8 mouse cellular contexts compared by ENCODE assay signal in the genomic region with DNA sequence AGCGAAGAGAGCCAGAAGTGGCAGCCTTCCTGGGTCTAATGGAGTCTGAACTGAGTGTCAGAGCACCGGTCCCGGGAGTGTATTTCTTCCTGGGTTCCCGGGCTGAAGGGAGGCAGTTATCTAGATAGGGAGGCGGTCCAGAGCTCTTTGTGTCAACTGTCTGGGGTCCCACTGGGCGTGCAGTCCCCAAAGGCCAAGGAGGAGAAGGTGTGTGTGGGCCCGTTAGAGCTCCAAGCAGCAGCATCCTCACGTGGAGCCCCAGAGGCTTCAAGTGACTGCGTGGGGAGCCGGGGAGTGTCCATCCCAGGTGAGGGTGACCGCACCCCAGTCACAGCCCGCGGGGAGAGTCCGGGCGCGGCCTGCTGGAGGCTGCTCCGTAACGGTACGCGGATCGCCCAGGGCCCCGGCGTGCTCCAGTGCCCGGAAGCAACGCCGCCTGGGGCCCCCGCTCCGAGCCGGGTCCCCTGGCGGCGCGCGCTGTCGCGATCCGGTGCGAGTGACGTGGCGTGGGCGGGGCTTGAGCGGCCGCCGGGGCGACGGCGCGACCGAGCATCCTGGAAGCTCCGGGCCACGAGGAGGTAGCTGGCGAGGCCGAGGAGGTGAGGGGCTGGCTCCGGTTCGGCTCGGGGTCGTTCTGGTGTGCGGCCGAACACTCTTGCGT. TPM values are rescaled to one million over a fixed set of nuclear protein-coding genes. Genes with fewer than 3 reads are reported as not detected.
DNase-seq lines count a peak whose midpoint lies in the region; ATAC-seq and TF ChIP-seq lines count a peak whose summit lies in the region.

TSS of gene Slc7a6 (plus strand) at position 502 of the 661 bp plus-strand sequence.

- H3K27me3 ChIP-seq in forebrain, embryonic 16.5 days (replicated peaks; ENCODE audit: control insufficient read depth, insufficient read depth, low read length), result no peaks in the 10 kb centered on the region
- H3K27me3 ChIP-seq in thymus, adult 2 months (ENCODE audit: control insufficient read depth, insufficient read depth, low read length), result no peaks in the 10 kb centered on the region

- intact Hi-C loops in heart, postnatal 25 days (cut with DNase I), result no loop called here

- H3K4me2 ChIP-seq in forebrain, embryonic 16.5 days (ENCODE audit: low read length), result peak within 1 kb of the TSS; percentile 74

- peak within 1 kb of the TSS; percentile 92 for H3K27ac ChIP-seq in forebrain, embryonic 16.5 days (ENCODE audit: low read length)
- peak within 1 kb of the TSS; percentile 90 for H3K27ac ChIP-seq in layer of hippocampus, adult 2 months
- peak within 1 kb of the TSS; percentile 4; the same call in 1 of the 2 replicates for H3K27ac ChIP-seq in thymus, adult 2 months (ENCODE audit: control insufficient read depth, insufficient read depth, low read length)

- no peaks in the 10 kb centered on the region for H3K9me3 ChIP-seq in forebrain, embryonic 16.5 days (ENCODE audit: control insufficient read depth, low read length)

- H3K4me3 ChIP-seq in forebrain, embryonic 16.5 days (replicated peaks; ENCODE audit: low read length), result peak within 1 kb of the TSS; percentile 87
- peak within 1 kb of the TSS; percentile 71 for H3K4me3 ChIP-seq in layer of hippocampus, adult 2 months
- H3K4me3 ChIP-seq in lung, adult 2 months (replicated peaks; ENCODE audit: extremely low read depth, low read depth, low read length), result peak within 1 kb of the TSS; percentile 96
- peak within 1 kb of the TSS; percentile 76 for H3K4me3 ChIP-seq in thymus, adult 2 months (ENCODE audit: control insufficient read depth, insufficient read depth, low read length)

- peaks cover 13% of the 10 kb centered on the region for H3K4me1 ChIP-seq in forebrain, embryonic 16.5 days (replicated peaks; ENCODE audit: control insufficient read depth, insufficient read depth, low read length)
- H3K4me1 ChIP-seq in lung, adult 2 months (ENCODE audit: control insufficient read depth, insufficient read depth, low read length), result peaks cover 4% of the 10 kb centered on the region; the same call in 1 of the 2 replicates
- H3K4me1 ChIP-seq in thymus, adult 2 months (replicated peaks; ENCODE audit: control insufficient read depth, insufficient read depth, low read length), result peaks cover 9% of the 10 kb centered on the region

- H3K36me3 ChIP-seq in forebrain, embryonic 16.5 days (ENCODE audit: control insufficient read depth, insufficient read depth), result no peaks in the 10 kb centered on the region; the same call in 1 of the 2 replicates
- peaks cover 4% of the 10 kb centered on the region; the same call in 1 of the 2 replicates for H3K36me3 ChIP-seq in thymus, adult 2 months (ENCODE audit: control insufficient read depth, insufficient read depth, low read length)

- TF ChIP-seq CTCF in layer of hippocampus, adult 2 months (conservative IDR thresholded peaks at IDR 0.05), result peak; percentile 50
- no peak for TF ChIP-seq CTCF in lung, adult 2 months (IDR thresholded peaks at IDR 0.05; ENCODE audit: insufficient read depth, low read length)
- peak; percentile 72; the same call in 1 of the 2 replicates for TF ChIP-seq CTCF in thymus, adult 2 months (IDR thresholded peaks at IDR 0.05; ENCODE audit: borderline replicate concordance, control insufficient read depth, extremely low read depth, insufficient read depth, low read length, poor library complexity)

- peak within 1 kb of the TSS; percentile 95 for H3K9ac ChIP-seq in forebrain, embryonic 16.5 days (replicated peaks; ENCODE audit: low read depth, low read length)

- peak; percentile 72 for DNase-seq in ES-CJ7 (ENCODE audit: low read depth, low spot score)
- DNase-seq in cerebellum, adult 11-12 months, result peak; percentile 85
- peak; percentile 76 for DNase-seq in heart, postnatal 25 days (ENCODE audit: low spot score)
- peak; percentile 79 to 89 for DNase-seq in layer of hippocampus, adult 2 months (ENCODE audit: low spot score in 2 of 2)
- peak; percentile 87 for DNase-seq in lung, adult 2 months
- DNase-seq in thymus, adult 2 months, result peak; percentile 95

- 0% methylated on average over 54 of the region's 59 CpGs for WGBS in forebrain, embryonic 16.5 days
- under 1% methylated on average over 59 of the region's 59 CpGs for WGBS in lung, adult 2 months
- WGBS in thymus, adult 2 months, result under 1% methylated on average over 59 of the region's 59 CpGs

- peak; percentile 48; the same call in 1 of the 2 replicates for TF ChIP-seq POLR2A in lung, adult 2 months (IDR thresholded peaks at IDR 0.05; ENCODE audit: borderline replicate concordance, extremely low read depth, low read depth, low read length)
- peak; percentile 77 for TF ChIP-seq POLR2A in thymus, adult 2 months (IDR thresholded peaks at IDR 0.05; ENCODE audit: control insufficient read depth, extremely low read depth, insufficient read depth, low read length, poor library complexity)

- peak; percentile 93 for ATAC-seq in forebrain, embryonic 16.5 days
- peak; percentile 68 for ATAC-seq in neutrophil, adult 5-6 weeks (ENCODE audit: extremely low read depth, insufficient number of reproducible peaks, low FRiP score, poor library complexity, severe bottlenecking)

RNA-seq across cellular contexts. Expression of gene Slc7a6, which starts in this region (rescaled TPM):
- polyA plus RNA-seq in forebrain, embryonic 16.5 days (2015; fragmentation: Nextera tagmentation; extraction: Ambion mirVana), result 49.3 and 58.4 TPM in 2 replicates
- total RNA-seq in heart, postnatal 25 days (2021), result 10 to 100 TPM; 12.0 to 12.2 TPM
- 10 to 100 TPM; 24.6 to 26.7 TPM for total RNA-seq in layer of hippocampus, adult 2 months (2021)
- 16.5 and 17.3 TPM in 2 replicates for polyA plus RNA-seq in lung, adult 2 months (2012; rRNA removed)
- total RNA-seq in neutrophil, adult 5-6 weeks (2017), result 9.3 and 11.3 TPM in 2 replicates
- polyA plus RNA-seq in thymus, adult 2 months (2012; rRNA removed), result 96.3 and 103 TPM in 2 replicates

Comparison
In these comparisons a context has a peak if more than half of its experiments do, and no peak if none do; other contexts are left out.
1. Peak in every context shown above with its lines: DNase-seq, ATAC-seq, H3K4me3 ChIP-seq and H3K27ac ChIP-seq.
2. H3K27ac ChIP-seq: peak in every context shown above with its lines; median percentile 92 in forebrain, embryonic 16.5 days; 90 in layer of hippocampus, adult 2 months; 4 in thymus, adult 2 months.